Mouse (Mus musculus): Measurements from ENCODE around the gene Fxyd7. TPM values are rescaled to one million over a fixed set of nuclear protein-coding genes. Genes with fewer than 3 reads are reported as not detected.

The Fxyd7 gene
- 1 to 10 TPM; 1.3 to 1.4 TPM for total RNA-seq (2021)
- 4.4 and 9.9 TPM in 2 replicates for polyA plus RNA-seq (2012; rRNA removed)
- long read RNA-seq, result 0 reads

GRCm38 (mm10) chr7:31051321-31052021 is at the start of gene Fxyd7:
Gene Fxyd7 (minus strand): TSS chr7:31051467.
- no peak for DNase-seq

DNA sequence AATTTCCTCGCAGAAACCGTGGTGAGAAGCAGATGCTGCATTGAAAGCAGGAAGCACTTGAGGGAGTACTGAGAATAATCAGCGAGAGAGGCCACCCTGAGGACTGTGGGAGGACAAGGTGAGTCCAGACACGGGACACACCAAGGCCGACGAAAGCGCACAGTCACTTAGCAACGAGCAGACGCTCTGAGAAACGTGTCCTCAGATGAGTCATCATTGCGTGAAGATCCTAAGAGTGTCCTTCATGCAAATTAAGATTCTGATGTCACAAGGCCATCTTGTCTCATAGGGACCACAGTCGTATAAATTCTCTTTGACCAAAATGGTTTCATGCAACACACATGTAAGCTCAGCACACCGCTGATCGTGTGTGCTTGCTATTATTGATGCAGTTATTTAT is 49.5 kb upstream of the Fxyd7 start:
- DNase-seq, result peak; percentile 81

- DNase-seq, result no peak
These were observed 48.3 kb upstream of the Fxyd7 start for GRCm38 (mm10) chr7:31099612-31099982.

GRCm38 (mm10) chr7:31098697-31099611 is 47.7 kb upstream of the Fxyd7 start:
- DNase-seq, result peak; percentile 81

- DNase-seq, result peak; percentile 89
These were observed 46.4 kb upstream of the Fxyd7 start for GRCm38 (mm10) chr7:31097583-31098248.

GRCm38 (mm10) chr7:31096892-31097564 is 45.8 kb upstream of the Fxyd7 start:
- DNase-seq, result no peak

DNA sequence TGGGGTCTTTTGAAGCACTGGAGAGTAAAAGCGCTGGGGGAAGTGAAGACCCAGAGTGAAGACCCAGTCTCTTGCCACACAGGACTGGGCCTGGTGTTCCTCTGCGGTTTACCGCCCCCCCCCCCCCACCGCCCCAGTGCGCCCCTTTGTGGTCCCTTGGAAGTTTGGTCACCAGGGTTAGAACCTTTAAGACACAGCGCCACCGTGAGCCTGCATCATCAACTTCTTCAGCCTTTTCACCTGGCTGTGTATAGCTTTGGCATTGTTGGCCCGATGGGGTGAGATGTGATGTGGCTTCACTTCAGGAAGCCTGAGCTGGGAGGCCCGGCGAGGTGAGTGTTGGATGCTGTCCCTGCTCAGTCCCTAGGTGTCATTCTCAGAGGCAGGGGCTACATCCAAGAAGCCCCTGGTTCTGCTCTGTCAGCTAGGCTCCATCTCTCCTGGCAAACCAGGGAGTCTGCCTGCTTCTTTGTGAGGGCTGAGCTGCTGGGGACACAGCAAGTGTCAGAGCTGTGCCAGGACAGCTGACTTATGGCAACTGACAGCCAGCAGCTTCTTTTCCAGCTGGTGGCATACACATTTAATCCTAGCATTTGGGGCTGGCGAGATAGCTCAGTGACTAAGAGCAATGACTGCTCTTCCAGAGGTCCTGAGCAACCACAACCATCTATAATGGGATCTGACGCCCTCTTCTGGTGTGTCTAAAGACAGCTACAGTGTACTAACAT is 43.7 kb upstream of the Fxyd7 start:
- DNase-seq, result no peak

DNA sequence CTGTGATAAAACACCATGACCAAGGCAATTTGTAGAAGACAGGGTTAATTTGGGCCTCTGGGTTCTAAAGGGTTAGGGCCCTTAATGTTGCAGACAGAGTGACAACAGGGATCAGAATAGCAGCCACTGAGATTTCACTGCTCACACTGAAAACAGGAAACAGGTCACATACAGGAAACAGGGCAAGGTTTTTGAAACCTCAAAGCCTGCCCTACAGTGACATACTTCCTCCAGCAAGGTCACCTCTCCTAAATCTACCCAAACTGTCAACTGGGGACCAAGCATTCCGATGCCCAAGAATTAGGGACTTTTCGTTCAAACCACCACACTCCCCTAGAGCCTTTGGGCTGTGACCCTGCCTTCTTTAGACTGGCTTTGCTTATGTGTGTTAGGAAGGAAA is 38.5 kb upstream of the Fxyd7 start:
- no peak for DNase-seq

DNA sequence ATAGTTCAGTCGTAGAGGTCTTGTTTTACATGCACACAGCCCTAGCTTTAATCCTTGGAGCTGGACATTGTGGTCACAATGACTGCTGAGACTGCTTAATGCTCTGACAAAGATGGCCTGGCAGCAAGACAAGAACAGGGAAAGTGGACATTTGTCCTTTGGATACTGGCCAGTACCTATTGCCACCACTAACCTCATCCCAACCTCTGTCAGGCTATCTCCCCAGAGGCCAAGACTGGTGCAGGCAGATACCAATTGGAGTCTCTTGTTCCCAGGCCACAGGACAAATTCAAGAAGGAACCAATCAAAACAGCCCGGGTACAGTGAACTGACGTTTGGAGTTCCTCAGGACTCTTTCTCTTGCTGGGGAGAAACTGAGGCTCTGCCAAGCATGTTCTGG is 36.9 kb upstream of the Fxyd7 start:
- DNase-seq, result peak; percentile 38

- no peak for DNase-seq
These were observed 36.0 kb upstream of the Fxyd7 start for GRCm38 (mm10) chr7:31087262-31087661.

GRCm38 (mm10) chr7:31086175-31086755 is 35.0 kb upstream of the Fxyd7 start:
- no peak for DNase-seq

- DNase-seq, result peak; percentile 56
These were observed 33.9 kb upstream of the Fxyd7 start for GRCm38 (mm10) chr7:31085171-31085570.

DNA sequence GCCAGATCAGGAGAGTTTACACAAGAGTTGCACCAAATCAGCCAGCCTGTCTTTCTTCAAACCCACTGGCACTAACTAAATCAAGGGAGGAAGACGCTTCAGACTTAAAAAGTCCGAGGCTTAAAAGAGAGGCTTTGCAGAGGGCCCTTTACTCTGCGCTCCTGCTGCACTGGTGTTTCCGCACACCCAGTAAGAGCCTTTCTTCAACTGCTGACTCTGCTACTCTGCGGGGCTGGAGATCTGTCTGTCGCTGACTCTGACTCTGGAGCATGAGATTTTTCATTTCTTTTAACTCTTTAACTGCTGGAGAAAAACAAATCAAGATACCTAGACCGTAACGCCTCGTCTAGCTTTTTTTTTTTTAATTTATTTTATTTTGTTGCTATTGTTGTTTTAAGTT is 32.9 kb upstream of the Fxyd7 start:
- DNase-seq, result no peak

- DNase-seq, result peak; percentile 51
These were observed 31.7 kb upstream of the Fxyd7 start for GRCm38 (mm10) chr7:31082831-31083588.

- DNase-seq, result no peak
These were observed 30.8 kb upstream of the Fxyd7 start for GRCm38 (mm10) chr7:31082106-31082505.

GRCm38 (mm10) chr7:31081106-31081505 is 29.8 kb upstream of the Fxyd7 start:
- DNase-seq, result no peak

- no peak for DNase-seq
These were observed 29.3 kb upstream of the Fxyd7 start for GRCm38 (mm10) chr7:31080611-31081010.

GRCm38 (mm10) chr7:31079670-31080069 is 28.4 kb upstream of the Fxyd7 start:
- DNase-seq, result no peak

DNA sequence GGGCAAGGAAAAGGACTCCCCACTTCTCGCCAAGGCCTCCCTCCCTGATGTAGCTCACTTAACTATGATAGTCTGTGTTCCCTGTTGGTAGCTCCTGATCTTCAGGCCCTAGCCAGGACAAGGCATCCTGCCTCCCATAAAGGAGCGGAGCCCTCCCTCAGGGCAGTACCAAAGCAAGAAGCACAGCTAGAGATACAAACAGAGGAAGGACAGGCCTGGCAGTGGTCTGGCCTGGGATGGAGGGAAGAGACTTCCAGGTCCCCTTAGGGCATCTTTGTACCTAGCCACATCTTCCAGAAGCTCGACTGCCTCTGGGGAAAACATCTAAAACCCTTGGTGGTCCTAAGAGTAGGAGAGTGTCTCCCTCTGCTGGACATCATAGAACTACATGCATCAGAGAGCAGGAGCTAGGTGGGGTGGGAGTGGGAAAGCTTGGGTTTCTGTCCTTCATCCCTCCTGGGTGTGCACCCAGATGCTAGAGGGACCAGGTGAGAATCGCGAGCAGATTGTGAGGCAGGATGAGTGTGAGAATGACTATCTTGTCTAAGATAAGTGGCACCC is 26.7 kb upstream of the Fxyd7 start:
- DNase-seq, result no peak

GRCm38 (mm10) chr7:31077470-31077869 is 26.2 kb upstream of the Fxyd7 start:
- DNase-seq, result no peak

Data from adrenal gland, adult 2 months (tissue).